In the genomic region with DNA sequence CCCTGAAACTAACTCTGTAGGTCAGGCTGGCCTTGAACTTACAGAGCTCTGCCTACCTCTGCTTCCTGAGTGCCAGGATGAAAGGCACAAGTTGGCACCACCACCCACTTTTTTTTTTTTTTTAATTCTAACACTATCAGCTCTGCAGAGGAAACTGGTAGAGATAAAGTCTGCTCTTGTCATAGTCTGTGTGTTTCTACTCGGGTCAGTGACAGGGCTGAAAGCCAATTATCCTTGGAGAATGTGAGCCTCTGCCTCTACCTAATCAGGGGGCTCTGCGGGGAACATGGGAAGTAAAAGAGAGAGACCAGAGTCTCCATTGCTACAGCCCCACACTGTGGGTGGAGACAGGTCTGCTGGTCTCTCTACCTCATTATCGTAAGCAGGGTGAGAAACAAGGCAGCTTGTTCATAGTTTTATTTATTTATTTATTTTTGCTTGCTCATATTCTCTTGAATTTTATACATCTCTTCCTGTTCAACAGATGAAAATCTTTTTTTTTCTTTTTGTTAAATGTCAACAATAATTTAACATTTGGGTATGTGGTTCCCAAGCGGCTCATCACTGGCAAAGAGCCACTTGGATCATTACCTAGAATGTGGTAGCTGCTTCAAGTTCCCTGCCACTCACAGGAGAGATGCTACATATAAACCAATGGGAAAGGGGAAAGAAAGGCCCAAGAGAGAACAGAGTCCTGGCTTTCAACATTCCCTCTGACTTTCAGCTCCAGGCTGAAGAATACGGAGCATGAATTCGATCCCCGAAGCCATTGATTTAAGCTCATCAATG, we compare ENCODE assay signal across 24 mouse cellular contexts. TPM values are rescaled to one million over a fixed set of nuclear protein-coding genes. Genes with fewer than 3 reads are reported as not detected.
DNase-seq lines count a peak whose midpoint lies in the region; ATAC-seq and TF ChIP-seq lines count a peak whose summit lies in the region.
"Had no signal": no experiment of that assay in that cellular context is flagged by ENCODE, and none has a peak within 500 bp of the region (broad histone marks: within the 10 kb centered on the region; RNA-seq: fewer than 3 reads in every experiment).

No protein-coding gene starts in this region.

- H3K36me3 ChIP-seq in forebrain, embryonic 15.5 days: no peaks in the 10 kb centered on the region
- no peaks in the 10 kb centered on the region for H3K36me3 ChIP-seq in forebrain, embryonic 11.5 days (ENCODE audit: control insufficient read depth, insufficient read depth, low read length)
- peaks cover 0 to 24% of the 10 kb centered on the region in 2 experiments; a peak in 2 of 4 replicates for H3K36me3 ChIP-seq in MEL (ENCODE audit: control insufficient read depth in 1 of 2, insufficient read depth in 2 of 2, low read length in 2 of 2)
- H3K36me3 ChIP-seq: embryonic facial prominence, embryonic 15.5 days; kidney, embryonic 15.5 days; limb, embryonic 15.5 days; liver, embryonic 15.5 days; midbrain, embryonic 15.5 days had no signal

- DNase-seq in forebrain, embryonic 11.5 days (ENCODE audit: low spot score): no peak
- DNase-seq in layer of hippocampus, adult 2 months (ENCODE audit: low spot score in 2 of 2): peak in 1 of 2 experiments; percentile 56
- DNase-seq in layer of hippocampus, postnatal 25 days (ENCODE audit: extremely low spot score in 1 of 2, low spot score in 1 of 2): no peak
- DNase-seq in MEL (ENCODE audit: low read depth, low spot score): peak; percentile 64
- DNase-seq in brain, embryonic 14.5 days (ENCODE audit: low read depth): peak; percentile 66
- DNase-seq in right cerebral cortex, postnatal 14 days: no peak
- DNase-seq: cerebellum, adult 11 months; gastrocnemius, postnatal 14 days; heart, adult 18-20 months; kidney, postnatal 4 days; right cerebral cortex, postnatal 4 days had no signal

- H3K4me3 ChIP-seq in forebrain, embryonic 15.5 days: no peak overlapping the region
- H3K4me3 ChIP-seq in forebrain, embryonic 11.5 days (ENCODE audit: low read depth, low read length): no peak overlapping the region
- H3K4me3 ChIP-seq in layer of hippocampus, adult 2 months: no peak overlapping the region
- H3K4me3 ChIP-seq in MEL (ENCODE audit: control insufficient read depth in 1 of 2, insufficient read depth in 1 of 2, low read depth in 2 of 2, low read length in 2 of 2): no peak overlapping the region
- H3K4me3 ChIP-seq: embryonic facial prominence, embryonic 15.5 days; kidney, embryonic 15.5 days; limb, embryonic 15.5 days; liver, embryonic 15.5 days; midbrain, embryonic 15.5 days had no signal

- no peak overlapping the region for H3K9ac ChIP-seq in forebrain, embryonic 15.5 days (replicated peaks)
- no peak overlapping the region for H3K9ac ChIP-seq in forebrain, embryonic 11.5 days (ENCODE audit: low read length)
- H3K9ac ChIP-seq in MEL (ENCODE audit: control insufficient read depth, low read depth, low read length, poor library complexity, severe bottlenecking): peak overlapping the region; percentile 29
- H3K9ac ChIP-seq: embryonic facial prominence, embryonic 15.5 days; kidney, embryonic 15.5 days; limb, embryonic 15.5 days; liver, embryonic 15.5 days; midbrain, embryonic 15.5 days had no signal

- peaks cover 4% of the 10 kb centered on the region; the same call in 1 of the 2 replicates for H3K79me2 ChIP-seq in MEL (ENCODE audit: control insufficient read depth, insufficient read depth, low read length, poor library complexity)

- TF ChIP-seq CTCF in layer of hippocampus, adult 2 months (conservative IDR thresholded peaks at IDR 0.05): no peak
- TF ChIP-seq CTCF in MEL (IDR thresholded peaks at IDR 0.05 in 2 of 3, conservative IDR thresholded peaks at IDR 0.05 in 1 of 3; ENCODE audit: control insufficient read depth in 1 of 3, insufficient read depth in 1 of 3, low read depth in 2 of 3, low read length in 3 of 3, poor library complexity in 1 of 3, severe bottlenecking in 1 of 3): no peak
- TF ChIP-seq CTCF in brain, embryonic 14.5 days (IDR thresholded peaks at IDR 0.05; ENCODE audit: borderline replicate concordance, extremely low read depth, insufficient read depth, insufficient read length): no peak

- peak; percentile 72 to 78 for TF ChIP-seq EP300 in MEL (IDR thresholded peaks at IDR 0.05; ENCODE audit: low read depth in 1 of 2, low read length in 2 of 2)

- no peaks in the 10 kb centered on the region for H3K9me3 ChIP-seq in forebrain, embryonic 15.5 days
- no peaks in the 10 kb centered on the region for H3K9me3 ChIP-seq in forebrain, embryonic 11.5 days (ENCODE audit: control insufficient read depth, low read length)
- H3K9me3 ChIP-seq in MEL (replicated peaks; ENCODE audit: insufficient read depth, low read length): no peaks in the 10 kb centered on the region
- H3K9me3 ChIP-seq: embryonic facial prominence, embryonic 15.5 days; kidney, embryonic 15.5 days; limb, embryonic 15.5 days; liver, embryonic 15.5 days; midbrain, embryonic 15.5 days had no signal

- H3K27ac ChIP-seq in forebrain, embryonic 15.5 days (replicated peaks): peak overlapping the region; percentile 66
- H3K27ac ChIP-seq in forebrain, embryonic 11.5 days (ENCODE audit: low read depth, low read length): no peak overlapping the region
- peak overlapping the region; percentile 64 for H3K27ac ChIP-seq in layer of hippocampus, adult 2 months
- peak overlapping the region; percentile 23 for H3K27ac ChIP-seq in MEL (ENCODE audit: control insufficient read depth, low read depth, low read length)
- H3K27ac ChIP-seq: embryonic facial prominence, embryonic 15.5 days; kidney, embryonic 15.5 days; limb, embryonic 15.5 days; liver, embryonic 15.5 days; midbrain, embryonic 15.5 days; stomach, postnatal 0 days had no signal

- peaks cover 36% of the 10 kb centered on the region for H3K4me1 ChIP-seq in forebrain, embryonic 15.5 days
- 0 out of 2 replicates have a peak, but pooled peaks cover 7% of the 10 kb centered on the region for H3K4me1 ChIP-seq in forebrain, embryonic 11.5 days (replicated peaks; ENCODE audit: control insufficient read depth, insufficient read depth, low read length)
- H3K4me1 ChIP-seq in MEL (ENCODE audit: control insufficient read depth in 1 of 2, insufficient read depth in 2 of 2, low read length in 2 of 2): peaks cover 6 to 36% of the 10 kb centered on the region in 2 experiments

- no peak for TF ChIP-seq RAD21 in MEL (IDR thresholded peaks at IDR 0.05; ENCODE audit: low read depth, low read length)

- ATAC-seq in forebrain, embryonic 15.5 days (replicated peaks): no peak
- no peak for ATAC-seq in forebrain, embryonic 11.5 days (replicated peaks; ENCODE audit: low FRiP score)
- ATAC-seq in megakaryocyte, adult 5-6 weeks (ENCODE audit: poor library complexity, severe bottlenecking): no peak
- ATAC-seq: CD4-positive, CD25-positive, alpha-beta regulatory T cell, adult 4 months; hindbrain, embryonic 16.5 days; intestine, postnatal 0 days; midbrain, embryonic 15.5 days had no signal

- TF ChIP-seq POLR2A in MEL (IDR thresholded peaks at IDR 0.05; ENCODE audit: control insufficient read depth in 1 of 2, insufficient read depth in 1 of 2, low read depth in 1 of 2, low read length in 2 of 2, poor library complexity in 1 of 2): no peak
- TF ChIP-seq POLR2A in brain, embryonic 14.5 days (IDR thresholded peaks at IDR 0.05; ENCODE audit: borderline replicate concordance, extremely low read depth, insufficient read depth, insufficient read length, poor library complexity, severe bottlenecking): no peak

- WGBS in forebrain, embryonic 15.5 days: 59% methylated on average over 7 of the region's 7 CpGs
- WGBS in forebrain, embryonic 11.5 days: 72% methylated on average over 7 of the region's 7 CpGs

- H3K27me3 ChIP-seq in forebrain, embryonic 15.5 days: no peaks in the 10 kb centered on the region
- H3K27me3 ChIP-seq in forebrain, embryonic 11.5 days (ENCODE audit: control insufficient read depth, insufficient read depth, low read length): no peaks in the 10 kb centered on the region
- no peaks in the 10 kb centered on the region for H3K27me3 ChIP-seq in MEL (ENCODE audit: control insufficient read depth in 1 of 2, insufficient read depth in 2 of 2, low read length in 2 of 2)
- H3K27me3 ChIP-seq: embryonic facial prominence, embryonic 15.5 days; kidney, embryonic 15.5 days; limb, embryonic 15.5 days; liver, embryonic 15.5 days; midbrain, embryonic 15.5 days had no signal

- H3K4me2 ChIP-seq in forebrain, embryonic 15.5 days (replicated peaks): no peak overlapping the region
- H3K4me2 ChIP-seq in forebrain, embryonic 11.5 days (ENCODE audit: low read depth, low read length, severe bottlenecking): no peak overlapping the region
- H3K4me2 ChIP-seq: embryonic facial prominence, embryonic 15.5 days; kidney, embryonic 15.5 days; limb, embryonic 15.5 days; liver, embryonic 15.5 days; midbrain, embryonic 15.5 days had no signal

RNA-seq across cellular contexts. Expression of gene Psrc1, which starts 4.6 kb away (rescaled TPM):
- 35.6 and 41.5 TPM in 2 replicates for polyA plus RNA-seq in forebrain, embryonic 15.5 days (2015; fragmentation: Nextera tagmentation; extraction: Ambion mirVana)
- polyA plus RNA-seq in forebrain, embryonic 11.5 days (2014; fragmentation: Nextera tagmentation; extraction: Ambion mirVana): 99.5 and 102 TPM in 2 replicates
- total RNA-seq in layer of hippocampus, adult 2 months (2021): 10 to 100 TPM; 17.5 to 22.2 TPM
- total RNA-seq in layer of hippocampus, postnatal 25 days (2021): 10 to 100 TPM; 15.5 to 17.3 TPM
- 12.5 and 14.6 TPM in 2 replicates for total RNA-seq in MEL (2012; rRNA removed)
- polyA plus RNA-seq in MEL (2012; ENCODE audit: insufficient read depth in 1 of 2, insufficient read length in 2 of 2, low read depth in 1 of 2, low replicate concordance in 2 of 2, missing spikeins in 1 of 2): 10 to 100 TPM in 1 of 2 experiments, not detected in 1; 37.3 TPM
- polyA plus RNA-seq in brain, embryonic 14.5 days (2012; rRNA removed): 27.1 and 71.0 TPM in 2 replicates
- 11.9 and 12.2 TPM in 2 replicates for total RNA-seq in megakaryocyte, adult 5-6 weeks (2015)
- total RNA-seq in megakaryocyte, adult 5-6 weeks (2017): 12.8 and 15.4 TPM in 2 replicates

RNA-seq across cellular contexts. Expression of gene Mybphl, which starts 14.4 kb away (rescaled TPM):
- not detected in 2 replicates for polyA plus RNA-seq in forebrain, embryonic 15.5 days (2015; fragmentation: Nextera tagmentation; extraction: Ambion mirVana)
- polyA plus RNA-seq in forebrain, embryonic 11.5 days (2014; fragmentation: Nextera tagmentation; extraction: Ambion mirVana): not detected in 2 replicates
- total RNA-seq in layer of hippocampus, adult 2 months (2021): 1 to 10 TPM in 1 of 2 experiments, under 1 TPM in 1; 0.83 to 1.5 TPM
- 1 to 10 TPM in 1 of 2 experiments, under 1 TPM in 1; 0.49 to 1.1 TPM for total RNA-seq in layer of hippocampus, postnatal 25 days (2021)
- total RNA-seq in MEL (2012; rRNA removed): not detected in 2 replicates
- polyA plus RNA-seq in MEL (2012; ENCODE audit: insufficient read depth in 1 of 2, insufficient read length in 2 of 2, low read depth in 1 of 2, low replicate concordance in 2 of 2, missing spikeins in 1 of 2): not detected
- polyA plus RNA-seq in brain, embryonic 14.5 days (2012; rRNA removed): 0.10 and 0.12 TPM in 2 replicates
- not detected in 2 replicates for total RNA-seq in megakaryocyte, adult 5-6 weeks (2015)
- total RNA-seq in megakaryocyte, adult 5-6 weeks (2017): not detected in 2 replicates
- total RNA-seq: ES-E14 had no signal
- polyA plus RNA-seq: CD4-positive, CD25-positive, alpha-beta regulatory T cell, adult 4 months; intestine, postnatal 0 days; kidney, embryonic 15.5 days; limb, embryonic 15.5 days; midbrain, embryonic 15.5 days; stomach, postnatal 0 days; urinary bladder, adult 2 months had no signal

RNA-seq across cellular contexts. Expression of gene Celsr2, which starts 36.3 kb away (rescaled TPM):
- 49.1 and 52.8 TPM in 2 replicates for polyA plus RNA-seq in forebrain, embryonic 15.5 days (2015; fragmentation: Nextera tagmentation; extraction: Ambion mirVana)
- 52.0 and 68.1 TPM in 2 replicates for polyA plus RNA-seq in forebrain, embryonic 11.5 days (2014; fragmentation: Nextera tagmentation; extraction: Ambion mirVana)
- total RNA-seq in layer of hippocampus, adult 2 months (2021): 100 to 1,000 TPM; 185 to 201 TPM
- 100 to 1,000 TPM; 172 to 199 TPM for total RNA-seq in layer of hippocampus, postnatal 25 days (2021)
- total RNA-seq in MEL (2012; rRNA removed): not detected in 2 replicates
- polyA plus RNA-seq in MEL (2012; ENCODE audit: insufficient read depth in 1 of 2, insufficient read length in 2 of 2, low read depth in 1 of 2, low replicate concordance in 2 of 2, missing spikeins in 1 of 2): under 1 TPM in 1 of 2 experiments, not detected in 1; 0.04 TPM
- polyA plus RNA-seq in brain, embryonic 14.5 days (2012; rRNA removed): 64.9 and 101 TPM in 2 replicates
- total RNA-seq in megakaryocyte, adult 5-6 weeks (2015): 0.75 and 0.94 TPM in 2 replicates
- 0.22 and 0.81 TPM in 2 replicates for total RNA-seq in megakaryocyte, adult 5-6 weeks (2017)

Comparison
In these comparisons a context has a peak if more than half of its experiments do, and no peak if none do; other contexts are left out.
1. DNase-seq: peak in MEL (single experiment) and brain, embryonic 14.5 days (single experiment); none in forebrain, embryonic 11.5 days (single experiment), layer of hippocampus, postnatal 25 days (0 of 2) and right cerebral cortex, postnatal 14 days (single experiment).
2. RNA of gene Celsr2, which starts 36.3 kb away (total RNA-seq): 185 to 201 TPM in layer of hippocampus, adult 2 months and 172 to 199 TPM in layer of hippocampus, postnatal 25 days; 0.22 to 0.94 TPM in megakaryocyte, adult 5-6 weeks and not detected in MEL; every median in the first group is over 10 times any median in the second.